Mouse (Mus musculus) heart, postnatal 25 days (tissue): ENCODE measurements at regions not wholly inside any gene's neighbourhood (a gene's known extent, or its start where the extent isn't known, plus 50 kb on each side); places are given as distances from the start of the nearest gene placed in this dataset.
"Not testable (repeated sequence)": the region's sequence is repeated elsewhere in the genome, so short reads cannot be mapped to it uniquely, and the experiment has no call there.

Source experiments
- DNase-seq: peaks from one replicate; pipeline ENCODE4 v3.0.0; 2022; ENCODE audit warnings: low spot score
- intact Hi-C: fragments of 180-260 bp; cut with DNase I; formaldehyde crosslinking; loops from one replicate; pipeline ENCODE4 v1.15.1; 2025

DNA sequence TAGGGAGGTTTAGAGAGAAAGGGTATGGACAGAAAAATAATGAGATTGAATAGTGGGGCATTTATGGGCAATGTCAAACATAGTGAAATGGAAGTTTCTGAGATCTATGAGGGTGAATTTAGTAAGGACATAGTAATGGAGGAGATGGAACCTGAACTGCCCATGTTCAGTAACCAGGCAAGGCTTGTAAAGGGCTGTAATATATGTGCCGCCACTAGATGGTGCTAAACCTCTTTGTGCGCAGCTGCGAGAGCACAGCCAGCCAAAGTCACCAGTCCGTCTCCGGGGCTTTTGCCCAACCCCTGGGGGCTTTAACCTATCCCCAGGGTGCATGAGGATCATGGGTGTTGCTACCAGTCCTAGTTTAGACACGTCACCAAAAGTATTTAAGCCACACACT, 77.7 kb upstream of the Vmn2r25 start:
- DNase-seq: not testable (repeated sequence)
- intact Hi-C loops: loop anchor here (2.0 to 5.0 kb wide), 2 partner anchors 330 to 446 kb away; no protein-coding TSS in a partner anchor

DNA sequence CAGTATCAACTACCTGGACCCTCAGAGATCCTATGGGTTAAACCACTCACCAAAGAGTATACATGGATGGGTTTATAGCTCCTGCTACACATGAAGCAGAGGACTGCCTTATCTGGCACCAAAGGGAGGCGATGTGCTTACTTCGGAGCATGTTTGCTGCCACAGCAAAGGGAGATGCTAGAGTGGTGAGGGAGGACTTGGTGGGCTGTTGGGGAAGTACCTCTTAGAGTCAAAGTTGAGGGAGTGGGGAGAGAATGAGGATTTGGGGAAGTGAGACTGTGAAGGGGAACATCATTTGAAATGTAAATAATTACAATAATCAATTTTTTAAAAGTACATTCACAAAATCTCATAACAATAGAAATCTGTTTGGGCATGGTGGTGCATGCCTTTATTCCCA, 84.7 kb upstream of the Vmn2r25 start:
- DNase-seq: no peak
- intact Hi-C loops: no loop called here

DNA sequence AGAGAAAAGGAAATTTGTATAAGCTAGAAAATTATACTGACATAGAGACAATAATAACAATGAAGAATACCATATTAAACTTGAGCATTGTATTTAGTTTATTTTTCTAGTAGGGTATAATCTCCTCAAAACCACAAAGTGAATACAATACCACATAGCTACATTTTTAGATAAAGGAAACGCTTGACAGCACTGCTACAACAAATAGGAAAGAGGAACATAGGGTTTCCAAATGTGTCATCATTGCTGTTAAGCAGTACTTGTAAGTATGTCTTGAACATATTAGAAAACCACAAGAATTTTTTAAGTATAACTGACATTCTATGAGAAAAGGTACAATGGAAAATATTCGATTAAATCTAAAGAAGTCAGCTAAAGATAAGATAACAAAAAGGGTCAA, 63.0 kb upstream of the Vmn2r26 start:
- DNase-seq: no peak
- intact Hi-C loops: no loop called here

DNA sequence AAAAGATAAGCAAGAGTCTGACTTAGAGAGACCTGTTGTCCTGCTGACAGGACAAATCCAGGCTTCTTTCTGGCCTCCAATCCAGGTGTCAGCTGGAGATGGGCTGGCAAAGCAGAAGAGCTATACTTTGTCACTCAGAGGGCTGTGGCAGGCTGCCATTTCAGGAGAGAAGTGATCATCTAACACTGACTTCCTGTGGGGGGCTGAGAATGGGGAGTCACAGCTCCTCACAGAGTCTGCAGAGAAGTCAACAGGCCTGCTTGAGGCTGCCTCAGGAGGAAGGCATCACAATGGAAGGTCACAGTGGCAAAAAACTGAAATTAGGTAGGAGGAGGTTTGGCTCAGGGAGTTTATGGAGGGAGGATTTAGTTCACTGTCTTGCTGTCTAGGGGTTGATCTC, 53.2 kb upstream of the Vmn2r26 start:
- no peak for DNase-seq
- intact Hi-C loops: no loop called here
